Mouse (Mus musculus): ENCODE measurements around the gene Irak1. TPM values are rescaled to one million over a fixed set of nuclear protein-coding genes. Genes with fewer than 3 reads are reported as not detected.
A peak's percentile ranks its signal among the peaks of the same experiment; 100 is the strongest.

Gene Irak1
- polyA plus RNA-seq, 1 experiment from 2014 or later: 60.5 TPM

- no peak for ATAC-seq (ENCODE audit: low FRiP score, low read depth)
- 30% methylated on average over 8 of the region's 8 CpGs for WGBS
- Histone ChIP-seq H3K9ac (no peak overlapping the region), H3K9me3 (no peaks in the 10 kb centered on the region), H3K4me2 (replicated peaks) (no peak overlapping the region), H3K27me3 (no peaks in the 10 kb centered on the region), H3K27ac (no peak overlapping the region), H3K36me3 (no peaks in the 10 kb centered on the region), H3K4me1 (no peaks in the 10 kb centered on the region), H3K4me3 (no peak overlapping the region)
Measured at GRCm38 (mm10) chrX:73998911-73999869, 24.5 kb downstream of the Irak1 start.

DNA sequence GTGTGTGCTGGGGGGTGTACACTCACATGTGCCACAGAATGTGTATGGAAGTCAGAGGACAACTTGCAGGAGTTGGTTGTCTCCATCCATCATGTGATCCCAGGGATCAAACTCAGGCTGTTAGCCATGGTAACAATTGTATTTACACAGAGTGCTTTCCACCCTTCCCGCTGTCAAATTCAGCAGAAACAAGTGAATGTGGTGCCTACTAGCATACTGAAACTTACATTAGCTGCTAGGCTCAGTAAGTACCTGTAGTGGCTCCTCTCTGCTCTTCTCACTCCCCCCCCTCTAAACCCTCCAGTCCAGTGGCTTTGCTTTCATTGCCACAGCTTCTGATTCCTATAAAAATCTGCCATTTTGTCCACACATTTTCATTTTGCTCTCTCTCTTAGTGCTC is 45.9 kb downstream of the Irak1 start:
- Histone ChIP-seq H3K9me3 (no peaks in the 10 kb centered on the region), H3K27ac (no peak overlapping the region), H3K4me3 (no peak overlapping the region), H3K4me2 (replicated peaks) (no peak overlapping the region), H3K27me3 (no peaks in the 10 kb centered on the region), H3K9ac (no peak overlapping the region), H3K36me3 (no peaks in the 10 kb centered on the region), H3K4me1 (no peaks in the 10 kb centered on the region)
- WGBS: 75% methylated on average over 1 of the region's 1 CpGs
- ATAC-seq (ENCODE audit: low FRiP score, low read depth): no peak

DNA sequence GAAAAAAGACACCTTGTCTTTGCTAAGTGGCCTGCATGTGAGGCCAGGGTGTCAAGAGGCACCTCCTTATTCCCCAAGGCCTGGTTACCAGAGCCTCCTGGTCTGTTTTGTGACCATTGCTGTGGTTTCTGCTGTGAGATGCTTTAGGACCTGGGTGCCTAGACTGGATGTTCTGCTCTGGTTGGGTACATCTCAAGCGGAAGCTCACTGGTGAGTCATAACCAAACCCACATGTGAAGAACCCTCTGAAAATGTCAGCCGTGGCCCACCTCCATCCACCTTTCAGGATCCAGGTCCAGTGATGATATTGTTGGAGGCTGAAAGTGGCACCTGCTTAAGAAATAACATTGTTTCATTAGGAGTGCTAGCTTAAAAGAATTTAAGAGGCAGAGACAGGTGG is 47.4 kb downstream of the Irak1 start:
- ATAC-seq (ENCODE audit: low FRiP score, low read depth): no peak
- H3K27ac ChIP-seq: no peak overlapping the region
- H3K9me3 ChIP-seq: no peaks in the 10 kb centered on the region
- H3K4me2 ChIP-seq (replicated peaks): no peak overlapping the region
- H3K27me3 ChIP-seq: no peaks in the 10 kb centered on the region
- WGBS: 89% methylated on average over 2 of the region's 2 CpGs
- H3K4me1 ChIP-seq: no peaks in the 10 kb centered on the region
- H3K9ac ChIP-seq: no peak overlapping the region
- no peak overlapping the region for H3K4me3 ChIP-seq
- H3K36me3 ChIP-seq: no peaks in the 10 kb centered on the region

GRCm38 (mm10) chrX:73972774-73973173 is 50.9 kb downstream of the Irak1 start:
- no peak for ATAC-seq (ENCODE audit: low FRiP score, low read depth)
- no peaks in the 10 kb centered on the region for H3K9me3 ChIP-seq
- no peaks in the 10 kb centered on the region for H3K4me1 ChIP-seq
- no peak overlapping the region for H3K4me2 ChIP-seq (replicated peaks)
- no peak overlapping the region for H3K4me3 ChIP-seq
- no peak overlapping the region for H3K9ac ChIP-seq
- H3K27ac ChIP-seq: no peak overlapping the region
- H3K36me3 ChIP-seq: no peaks in the 10 kb centered on the region
- 76% methylated on average over 4 of the region's 4 CpGs for WGBS
- H3K27me3 ChIP-seq: no peaks in the 10 kb centered on the region

GRCm38 (mm10) chrX:73970781-73971180 is 52.9 kb downstream of the Irak1 start:
- H3K4me1 ChIP-seq: no peaks in the 10 kb centered on the region

DNA sequence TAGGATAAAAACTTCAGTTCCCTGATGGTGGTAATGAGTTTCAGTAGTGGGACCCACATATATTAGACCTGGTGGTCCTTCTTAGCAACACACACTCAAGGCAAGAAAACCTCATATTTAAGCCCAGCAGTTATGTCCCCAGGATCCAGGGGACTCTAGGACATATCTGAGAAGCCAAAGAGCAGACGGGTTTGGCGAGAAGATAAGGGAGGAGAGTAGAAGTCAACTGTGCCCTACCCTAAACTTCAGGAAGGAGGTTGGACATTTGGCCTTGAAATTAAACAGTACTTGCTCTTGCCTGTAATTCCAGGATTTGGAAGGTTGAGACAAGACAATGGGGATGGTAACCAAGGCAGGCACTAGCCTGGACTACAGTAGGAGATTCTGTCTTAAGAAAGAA is 54.0 kb downstream of the Irak1 start:
- H3K4me2 ChIP-seq (replicated peaks): no peak overlapping the region
- no peak for ATAC-seq (ENCODE audit: low FRiP score, low read depth)
- H3K9ac ChIP-seq: no peak overlapping the region
- H3K27me3 ChIP-seq: peaks cover 10% of the 10 kb centered on the region; the same call in 1 of the 2 replicates
- H3K36me3 ChIP-seq: no peaks in the 10 kb centered on the region
- 88% methylated on average over 2 of the region's 2 CpGs for WGBS
- H3K4me3 ChIP-seq: no peak overlapping the region
- H3K9me3 ChIP-seq: no peaks in the 10 kb centered on the region
- no peaks in the 10 kb centered on the region for H3K4me1 ChIP-seq
- H3K27ac ChIP-seq: no peak overlapping the region

More at GRCm38 (mm10) chrX:73970781-73971180, 52.9 kb downstream of the Irak1 start:
- Histone ChIP-seq H3K36me3 (no peaks in the 10 kb centered on the region), H3K9ac (no peak overlapping the region), H3K4me2 (replicated peaks) (no peak overlapping the region), H3K27me3 (peaks cover 10% of the 10 kb centered on the region; the same call in 1 of the 2 replicates), H3K4me3 (no peak overlapping the region), H3K27ac (no peak overlapping the region), H3K9me3 (no peaks in the 10 kb centered on the region)
- ATAC-seq (ENCODE audit: low FRiP score, low read depth): no peak

- H3K9me3 ChIP-seq: no peaks in the 10 kb centered on the region
- H3K27me3 ChIP-seq: peaks cover 10% of the 10 kb centered on the region; the same call in 1 of the 2 replicates
- H3K4me2 ChIP-seq (replicated peaks): no peak overlapping the region
- no peak overlapping the region for H3K27ac ChIP-seq
- H3K9ac ChIP-seq: no peak overlapping the region
- peaks cover 4% of the 10 kb centered on the region for H3K4me1 ChIP-seq
- ATAC-seq (ENCODE audit: low FRiP score, low read depth): no peak
- no peaks in the 10 kb centered on the region for H3K36me3 ChIP-seq
- WGBS: 71% methylated on average over 1 of the region's 1 CpGs
- no peak overlapping the region for H3K4me3 ChIP-seq
Measured at GRCm38 (mm10) chrX:73969167-73969566, 54.6 kb downstream of the Irak1 start.

GRCm38 (mm10) chrX:73967177-73968075 is 56.3 kb downstream of the Irak1 start:
- peak overlapping the region; percentile 73 for H3K4me3 ChIP-seq
- ATAC-seq (ENCODE audit: low FRiP score, low read depth): peak; percentile 90

DNA sequence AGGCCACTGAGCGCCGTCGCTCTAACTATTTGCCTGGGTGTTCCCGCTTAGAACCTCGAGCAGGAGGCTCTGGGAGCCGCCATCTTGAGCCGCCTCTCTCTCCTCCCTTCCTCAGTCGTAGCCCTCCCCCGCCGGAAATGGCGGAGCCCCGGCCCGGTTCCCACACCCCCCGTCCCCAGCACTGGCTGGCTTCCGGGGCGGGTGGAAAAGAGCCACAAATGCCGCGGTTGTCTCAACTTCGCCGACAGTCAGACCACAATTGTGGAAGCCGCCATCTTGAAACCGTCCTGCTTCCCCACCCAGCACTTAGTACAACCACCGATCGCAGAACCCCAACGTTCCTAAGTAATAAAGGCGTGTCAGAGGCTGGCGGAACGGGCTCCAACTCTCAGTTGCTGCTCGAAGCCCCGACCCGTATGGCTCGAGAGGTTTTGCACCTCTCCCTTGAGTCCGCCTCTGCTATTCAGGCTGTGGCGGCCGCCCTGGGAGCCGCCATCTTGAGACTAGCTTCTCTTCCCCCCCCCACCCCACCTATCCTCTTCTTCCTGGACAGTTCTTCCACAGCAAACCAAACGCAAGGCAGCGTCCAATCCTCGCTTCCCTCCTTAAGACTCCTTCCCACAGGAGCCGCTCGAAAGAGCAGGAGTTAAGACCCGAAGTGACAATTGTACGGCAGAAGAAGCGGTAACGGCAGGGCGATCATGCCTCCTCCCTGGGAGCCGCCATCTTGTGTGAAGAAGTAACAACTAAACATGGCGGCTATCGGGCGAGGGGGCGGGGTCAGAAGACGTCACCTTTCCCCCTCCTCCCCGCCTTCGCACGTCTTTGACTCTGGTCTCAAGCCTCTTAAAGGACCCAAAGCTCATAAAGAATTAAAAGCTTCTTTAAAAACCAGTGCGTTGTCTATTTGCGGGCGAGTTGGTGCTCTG is 57.2 kb downstream of the Irak1 start, which contains the start of gene Hcfc1:
Gene Hcfc1 (minus strand): TSS at position 110 of the 929 bp plus-strand sequence.
- Histone ChIP-seq H3K27ac (peak within 1 kb of the TSS; percentile 99), H3K27me3 (peaks cover 13% of the 10 kb centered on the region; the same call in 1 of the 2 replicates), H3K4me1 (peaks cover 19% of the 10 kb centered on the region), H3K9ac (peak within 1 kb of the TSS; percentile 74), H3K4me2 (replicated peaks) (peak within 1 kb of the TSS; percentile 77), H3K4me3 (peak within 1 kb of the TSS; percentile 73), H3K9me3 (no peaks in the 10 kb centered on the region), H3K36me3 (no peaks in the 10 kb centered on the region)
- WGBS: 15% methylated on average over 57 of the region's 58 CpGs
- ATAC-seq (ENCODE audit: low FRiP score, low read depth): peak; percentile 81

More at GRCm38 (mm10) chrX:73967177-73968075, 56.3 kb downstream of the Irak1 start:
- Histone ChIP-seq H3K36me3 (no peaks in the 10 kb centered on the region), H3K9ac (peak overlapping the region; percentile 74), H3K27ac (peak overlapping the region; percentile 99), H3K4me1 (peaks cover 19% of the 10 kb centered on the region), H3K4me2 (replicated peaks) (peak overlapping the region; percentile 77), H3K9me3 (no peaks in the 10 kb centered on the region), H3K27me3 (peaks cover 13% of the 10 kb centered on the region; the same call in 1 of the 2 replicates)
- 12% methylated on average over 59 of the region's 60 CpGs for WGBS

DNA sequence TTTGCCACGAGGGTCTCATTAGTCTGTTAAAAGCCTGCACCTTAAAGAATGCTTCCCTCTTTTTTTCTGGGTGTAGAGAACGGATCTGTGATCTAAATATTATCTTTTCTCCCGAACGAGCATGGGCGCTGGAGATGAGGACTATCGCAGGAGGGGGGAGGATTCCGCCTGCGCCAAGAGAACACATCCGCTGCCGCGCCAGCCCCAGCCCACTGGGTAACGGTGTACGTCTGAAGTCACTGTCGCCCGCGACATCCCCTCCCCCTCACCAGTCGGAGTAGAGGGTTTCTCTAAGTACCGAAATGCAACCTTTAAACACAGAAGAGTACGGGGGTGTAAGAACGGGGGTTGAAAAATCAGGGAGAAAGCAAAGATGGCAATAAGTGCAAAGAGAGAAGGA is 58.4 kb downstream of the Irak1 start:
- Histone ChIP-seq H3K4me3 (peak overlapping the region; percentile 73), H3K27me3 (peaks cover 13% of the 10 kb centered on the region; the same call in 1 of the 2 replicates), H3K9ac (peak overlapping the region; percentile 74), H3K4me2 (replicated peaks) (peak overlapping the region; percentile 77), H3K9me3 (no peaks in the 10 kb centered on the region), H3K4me1 (peaks cover 19% of the 10 kb centered on the region), H3K27ac (peak overlapping the region; percentile 99; the same call in 1 of the 2 replicates), H3K36me3 (peaks cover 5% of the 10 kb centered on the region; the same call in 1 of the 2 replicates)
- no peak for ATAC-seq (ENCODE audit: low FRiP score, low read depth)
- 20% methylated on average over 20 of the region's 20 CpGs for WGBS

DNA sequence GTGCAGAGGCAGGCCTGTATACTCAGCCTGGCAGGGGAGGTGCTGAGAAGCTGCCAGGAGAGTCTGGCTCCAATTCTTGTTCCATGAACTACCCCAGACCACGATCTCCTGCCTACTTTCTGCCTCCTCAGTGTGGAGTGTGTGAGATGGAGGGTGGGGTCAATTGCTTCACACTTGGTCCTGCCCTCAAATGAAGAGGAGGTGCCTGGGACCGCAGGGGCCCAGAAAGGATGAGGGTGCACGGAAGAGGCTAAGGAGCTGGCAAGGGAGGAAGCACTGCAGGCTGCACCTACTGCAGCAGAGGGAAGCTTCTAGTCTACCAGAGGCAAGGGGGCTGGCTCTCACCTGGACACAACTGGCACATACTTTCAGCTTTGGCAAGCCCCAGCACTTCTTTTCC is 59.4 kb downstream of the Irak1 start:
- peaks cover 13% of the 10 kb centered on the region; the same call in 1 of the 2 replicates for H3K27me3 ChIP-seq
- peaks cover 19% of the 10 kb centered on the region for H3K4me1 ChIP-seq
- no peaks in the 10 kb centered on the region for H3K9me3 ChIP-seq
- H3K36me3 ChIP-seq: peaks cover 13% of the 10 kb centered on the region; the same call in 1 of the 2 replicates
- H3K9ac ChIP-seq: peak overlapping the region; percentile 74
- no peak overlapping the region for H3K27ac ChIP-seq
- H3K4me3 ChIP-seq: peak overlapping the region; percentile 73
- H3K4me2 ChIP-seq (replicated peaks): peak overlapping the region; percentile 77
- WGBS: 27% methylated on average over 3 of the region's 3 CpGs
- no peak for ATAC-seq (ENCODE audit: low FRiP score, low read depth)
